Mouse (Mus musculus) megakaryocyte, embryonic 14.5 days (primary cell): ENCODE results near the gene 2310007B03Rik.
"Not testable (repeated sequence)": the region's sequence is repeated elsewhere in the genome, so short reads cannot be mapped to it uniquely, and the experiment has no call there.

Source experiments
- FLI1 ChIP-seq: IDR thresholded peaks from 2 replicates; pipeline ENCODE4 v1.6.1; 2012; ENCODE audit warnings: low read length, inconsistent platforms, mixed read lengths
- GATA1 ChIP-seq: IDR thresholded peaks from 3 replicates; pipeline ENCODE4 v1.6.1; 2012; ENCODE audit warnings: mixed read lengths, low read length, inconsistent platforms, borderline replicate concordance

GRCm38 (mm10) chr1:93197454-93197853 is 36.7 kb upstream of the 2310007B03Rik start:
- not testable (repeated sequence) for TF ChIP-seq GATA1, FLI1
